Mouse (Mus musculus) small intestine, adult 2 months (tissue): ENCODE measurements around the gene Coil. TPM values are rescaled to one million over a fixed set of nuclear protein-coding genes. Genes with fewer than 3 reads are reported as not detected.

ENCODE experiments used
- H3K27ac ChIP-seq: fragments of 200-500 bp; 2 replicates; pipeline ENCODE4 v1.5.1; 2012; ENCODE audit warnings: low read depth, low read length, control low read depth, inconsistent platforms; ENCODE audit not compliant: insufficient read depth
- H3K27me3 ChIP-seq: fragments of 200-500 bp; 2 replicates; pipeline ENCODE4 v1.6.1; 2012; ENCODE audit warnings: mild to moderate bottlenecking, moderate library complexity, low read length, inconsistent platforms; ENCODE audit not compliant: control insufficient read depth, insufficient read depth
- H3K36me3 ChIP-seq: fragments of 200-500 bp; 2 replicates; pipeline ENCODE4 v1.6.1; 2012; ENCODE audit warnings: mild to moderate bottlenecking, low read length, control low read depth, inconsistent platforms; ENCODE audit not compliant: control insufficient read depth, insufficient read depth
- H3K4me1 ChIP-seq: fragments of 200-500 bp; 2 replicates; pipeline ENCODE4 v1.6.1; 2012; ENCODE audit warnings: low read length, inconsistent platforms, mixed read lengths; ENCODE audit not compliant: control insufficient read depth, insufficient read depth, insufficient read length
- H3K4me3 ChIP-seq: fragments of 200-500 bp; 2 replicates; pipeline ENCODE4 v1.5.1; 2012; ENCODE audit warnings: low read depth, mild to moderate bottlenecking, control low read depth, inconsistent platforms, low read length, moderate library complexity
- CTCF ChIP-seq: fragments of 200-500 bp; IDR thresholded peaks from 2 replicates; pipeline ENCODE4 v1.5.1; 2012; ENCODE audit warnings: low read depth, mild to moderate bottlenecking, control low read depth, inconsistent platforms, low read length, moderate library complexity, mixed read lengths; ENCODE audit not compliant: insufficient replicate concordance, insufficient read length; ENCODE audit errors: extremely low read depth
- POLR2A ChIP-seq: fragments of 200-500 bp; IDR thresholded peaks from 2 replicates; pipeline ENCODE4 v1.6.1; 2012; ENCODE audit warnings: low read depth, mild to moderate bottlenecking, control low read depth, inconsistent platforms, low read length, moderate library complexity
- WGBS: fragments of 180-500 bp; shearing (Covaris S2); methylation state at CpG from one replicate; pipeline ENCODE4 v1.1.7; 2018; 5-methylcytosine and 5-hydroxymethylcytosine counted together
- polyA plus RNA-seq: library from polyadenylated mRNA; depleted of rRNA; stranded (reverse); fragments of >200 nt; gene quantifications from 2 replicates; pipeline ENCODE4 v1.2.3, GENCODE M21; 2012

The Coil gene
- polyA plus RNA-seq, 1 experiment = 1.4 TPM

DNA sequence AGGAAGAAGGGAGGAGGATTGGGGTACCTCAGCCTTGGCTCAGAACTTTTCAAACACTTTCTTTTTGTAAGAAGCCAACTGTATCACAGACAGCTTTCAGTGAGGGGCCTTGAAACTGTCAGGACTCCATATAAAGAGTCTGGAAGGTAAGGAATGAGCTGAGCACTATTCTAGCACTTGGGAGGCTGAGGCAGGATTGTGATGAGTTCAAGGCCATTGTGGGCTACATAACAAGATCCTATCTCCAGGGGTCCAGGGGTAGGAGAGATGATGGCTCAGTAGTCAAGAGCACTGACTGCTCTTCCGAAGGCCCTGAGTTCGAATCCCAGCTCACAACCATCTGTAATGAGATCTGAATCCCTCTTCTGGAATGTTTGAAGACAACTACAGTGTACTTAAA is 18.5 kb upstream of the Coil start:
- peaks cover 5% of the 10 kb centered on the region; the same call in 1 of the 2 replicates for H3K4me1 ChIP-seq
- H3K4me3 ChIP-seq = no peak overlapping the region
- TF ChIP-seq CTCF = no peak
- TF ChIP-seq POLR2A = no peak
- H3K27me3 ChIP-seq = no peaks in the 10 kb centered on the region
- peaks cover 18% of the 10 kb centered on the region for H3K36me3 ChIP-seq
- whole genome bisulfite sequencing = 97% methylated on average over 2 of the region's 2 CpGs
- H3K27ac ChIP-seq = no peak overlapping the region

GRCm38 (mm10) chr11:88952117-88952516 is 17.9 kb upstream of the Coil start:
- 89% methylated on average over 5 of the region's 5 CpGs for WGBS
- TF ChIP-seq CTCF = no peak
- TF ChIP-seq POLR2A = no peak
- no peaks in the 10 kb centered on the region for H3K27me3 ChIP-seq
- H3K4me3 ChIP-seq = no peak overlapping the region
- no peak overlapping the region for H3K27ac ChIP-seq
- H3K36me3 ChIP-seq = peaks cover 14% of the 10 kb centered on the region
- H3K4me1 ChIP-seq = peaks cover 5% of the 10 kb centered on the region; the same call in 1 of the 2 replicates

- no peak overlapping the region for H3K27ac ChIP-seq
- peaks cover 5% of the 10 kb centered on the region; the same call in 1 of the 2 replicates for H3K4me1 ChIP-seq
- no peak for TF ChIP-seq POLR2A
- TF ChIP-seq CTCF = no peak
- WGBS = 69% methylated on average over 3 of the region's 3 CpGs
- H3K27me3 ChIP-seq = no peaks in the 10 kb centered on the region
- peaks cover 12% of the 10 kb centered on the region for H3K36me3 ChIP-seq
- no peak overlapping the region for H3K4me3 ChIP-seq
These were observed 16.5 kb upstream of the Coil start for GRCm38 (mm10) chr11:88953582-88953981.

DNA sequence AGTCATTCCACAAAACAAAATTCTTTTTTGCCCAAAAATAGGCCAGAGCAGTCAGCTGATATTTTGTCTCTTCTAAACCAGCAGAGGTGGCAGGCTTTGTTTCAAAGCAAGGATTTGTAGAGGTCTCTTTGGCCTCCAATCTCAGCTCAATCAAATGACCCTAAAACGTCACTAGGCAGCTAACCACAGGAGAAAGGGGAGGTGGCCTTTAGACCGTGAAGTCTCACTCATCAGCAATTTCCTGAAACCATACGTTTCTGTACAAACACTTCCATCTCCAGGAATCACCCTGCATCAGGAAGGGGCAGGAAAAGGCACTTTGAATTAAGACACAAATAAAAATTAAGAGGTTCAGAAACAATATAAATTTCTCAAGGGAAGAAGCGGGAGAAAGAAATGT is 15.2 kb upstream of the Coil start:
- no peak for TF ChIP-seq CTCF
- no peak for TF ChIP-seq POLR2A
- Histone ChIP-seq H3K27me3 (no peaks in the 10 kb centered on the region), H3K4me1 (peaks cover 5% of the 10 kb centered on the region; the same call in 1 of the 2 replicates), H3K4me3 (peak overlapping the region; percentile 63), H3K27ac (peak overlapping the region; percentile 30; the same call in 1 of the 2 replicates), H3K36me3 (peaks cover 9% of the 10 kb centered on the region)
- WGBS = under 1% methylated on average over 4 of the region's 4 CpGs

GRCm38 (mm10) chr11:88955217-88955969 is 14.7 kb upstream of the Coil start, which contains the start of gene Scpep1:
Gene Scpep1 (minus strand): TSS chr11:88955465.
- Histone ChIP-seq H3K4me3 (peak within 1 kb of the TSS; percentile 63), H3K27ac (peak within 1 kb of the TSS; percentile 30; the same call in 1 of the 2 replicates), H3K4me1 (peaks cover 3% of the 10 kb centered on the region; the same call in 1 of the 2 replicates), H3K36me3 (peaks cover 9% of the 10 kb centered on the region), H3K27me3 (no peaks in the 10 kb centered on the region)
- TF ChIP-seq CTCF (peak; percentile 85), POLR2A (peak; percentile 64; the same call in 1 of the 2 replicates)
- WGBS = 3% methylated on average over 34 of the region's 34 CpGs

- no peaks in the 10 kb centered on the region for H3K36me3 ChIP-seq
- no peak overlapping the region for H3K4me3 ChIP-seq
- 85% methylated on average over 3 of the region's 3 CpGs for WGBS
- H3K27me3 ChIP-seq = no peaks in the 10 kb centered on the region
- no peak overlapping the region for H3K27ac ChIP-seq
- no peaks in the 10 kb centered on the region for H3K4me1 ChIP-seq
- TF ChIP-seq POLR2A = no peak
- no peak for TF ChIP-seq CTCF
These were observed 11.2 kb upstream of the Coil start for GRCm38 (mm10) chr11:88958851-88959250.

DNA sequence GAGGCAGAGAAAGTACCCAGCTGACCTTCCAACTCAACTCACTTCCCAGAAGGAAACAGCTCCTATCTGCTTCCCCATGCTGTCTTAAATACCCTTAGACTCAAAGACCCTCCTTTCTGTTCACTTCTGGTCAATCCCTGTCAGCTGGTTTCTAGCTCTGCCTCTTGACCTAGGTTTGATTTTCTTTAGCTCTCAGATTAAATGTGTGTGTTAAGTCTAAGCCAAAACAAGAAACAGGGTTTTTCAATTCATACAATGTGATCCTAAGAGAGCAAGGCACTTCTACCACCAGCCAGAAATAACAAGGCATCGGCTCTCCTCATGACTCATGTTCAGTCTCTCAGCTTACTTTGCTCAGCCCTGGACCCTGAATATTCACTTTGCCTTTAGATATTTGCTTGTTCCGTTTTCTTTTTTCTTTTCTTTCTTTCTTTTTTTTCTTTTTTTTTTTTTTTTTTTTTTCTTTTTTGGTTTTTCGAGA is 3.1 kb upstream of the Coil start, which contains the start of gene Elobl:
Elobl (minus strand) TSS at position 51 of the 481 bp plus-strand sequence.
- Histone ChIP-seq H3K36me3 (no peaks in the 10 kb centered on the region), H3K27ac (no peak within 1 kb of the TSS), H3K27me3 (no peaks in the 10 kb centered on the region; the same call in 1 of the 2 replicates), H3K4me1 (no peaks in the 10 kb centered on the region), H3K4me3 (no peak within 1 kb of the TSS)
- 86% methylated on average over 2 of the region's 3 CpGs for WGBS
- TF ChIP-seq POLR2A = no peak
- TF ChIP-seq CTCF = no peak
